Mouse (Mus musculus) olfactory bulb, adult 2 months (tissue): ENCODE measurements at regions not wholly inside any gene's neighbourhood (a gene's known extent, or its start where the extent isn't known, plus 50 kb on each side); places are given as distances from the start of the nearest gene placed in this dataset.

Experiments used
- CTCF ChIP-seq: fragments of 200-500 bp; IDR thresholded peaks from 2 replicates; pipeline ENCODE4 v1.5.1; 2012; ENCODE audit warnings: low read depth, mild to moderate bottlenecking, low read length, moderate library complexity; ENCODE audit not compliant: insufficient read depth
- POLR2A ChIP-seq: fragments of 200-500 bp; IDR thresholded peaks from 2 replicates; pipeline ENCODE4 v1.6.1; 2012; ENCODE audit warnings: mild to moderate bottlenecking, low read depth, low read length, moderate library complexity; ENCODE audit not compliant: insufficient read depth

- TF ChIP-seq POLR2A (no peak), CTCF (no peak)
Observed at GRCm38 (mm10) chr10:20847287-20847686, 105.1 kb upstream of the Ahi1 start.
